Mouse (Mus musculus) kidney, embryonic 15.5 days (tissue): ENCODE results near the gene Stk4. TPM values are rescaled to one million over a fixed set of nuclear protein-coding genes. Genes with fewer than 3 reads are reported as not detected.

ENCODE experiments used
- ATAC-seq: fragments of 200-750 bp; cut with Nextera tagmentation; replicated peaks from 2 replicates; pipeline ENCODE4 v1.8.0; 2017; ENCODE audit warnings: moderate TSS enrichment; ENCODE audit not compliant: low FRiP score
- H3K27ac ChIP-seq: fragments of 300-500 bp; sonication (generic); 2 replicates; pipeline ENCODE4 v1.5.1; 2015; ENCODE audit warnings: mild to moderate bottlenecking, inconsistent platforms
- H3K27me3 ChIP-seq: fragments of 300-500 bp; sonication (generic); 2 replicates; pipeline ENCODE4 v1.6.1; 2015; ENCODE audit warnings: inconsistent platforms
- H3K36me3 ChIP-seq: fragments of 300-500 bp; sonication (generic); 2 replicates; pipeline ENCODE4 v1.6.1; 2015; ENCODE audit warnings: inconsistent platforms
- H3K4me1 ChIP-seq: fragments of 300-500 bp; sonication (generic); 2 replicates; pipeline ENCODE4 v1.6.1; 2015; ENCODE audit warnings: inconsistent platforms
- H3K4me2 ChIP-seq: fragments of 300-500 bp; sonication (generic); 2 replicates; pipeline ENCODE4 v1.6.1; 2015; ENCODE audit warnings: moderate library complexity, mild to moderate bottlenecking, inconsistent platforms
- H3K4me3 ChIP-seq: fragments of 300-500 bp; sonication (generic); replicated peaks from 2 replicates; pipeline ENCODE4 v1.5.1; 2015; ENCODE audit warnings: mild to moderate bottlenecking, inconsistent platforms
- H3K9ac ChIP-seq: fragments of 300-500 bp; sonication (generic); 2 replicates; pipeline ENCODE4 v1.6.1; 2015; ENCODE audit warnings: mild to moderate bottlenecking, inconsistent platforms
- H3K9me3 ChIP-seq: fragments of 300-500 bp; sonication (generic); replicated peaks from 2 replicates; pipeline ENCODE4 v1.6.1; 2016; ENCODE audit warnings: inconsistent platforms
- WGBS: fragments of 180-500 bp; shearing (Covaris S2); methylation state at CpG from one replicate; pipeline ENCODE4 v1.1.7; 2015; ENCODE audit warnings: mixed read lengths; 5-methylcytosine and 5-hydroxymethylcytosine counted together
- polyA plus RNA-seq: library from polyadenylated mRNA; unstranded; fragments of >200 nt; fragmentation: Nextera tagmentation; extraction: Ambion mirVana; gene quantifications from 2 replicates; pipeline ENCODE4 v1.2.1, GENCODE M21; 2015

Stk4 gene
- polyA plus RNA-seq, 1 experiment from 2014 or later: 21.0 TPM

- H3K4me1 ChIP-seq: peaks cover 21% of the 10 kb centered on the region
These were observed 66.3 kb downstream of the Stk4 start for GRCm38 (mm10) chr2:164136393-164136792.

GRCm38 (mm10) chr2:164137754-164138153 lies 67.6 kb downstream of the Stk4 start:
- H3K4me2 ChIP-seq: no peak overlapping the region
- no peaks in the 10 kb centered on the region for H3K9me3 ChIP-seq
- peaks cover 21% of the 10 kb centered on the region for H3K4me1 ChIP-seq
- no peak overlapping the region for H3K4me3 ChIP-seq
- H3K27me3 ChIP-seq: no peaks in the 10 kb centered on the region
- peaks cover 9% of the 10 kb centered on the region; the same call in 1 of the 2 replicates for H3K36me3 ChIP-seq
- no peak for ATAC-seq
- H3K27ac ChIP-seq: no peak overlapping the region
- no peak overlapping the region for H3K9ac ChIP-seq
- WGBS: 47% methylated on average over 6 of the region's 6 CpGs

More at GRCm38 (mm10) chr2:164136393-164136792, 66.3 kb downstream of the Stk4 start:
- no peak for ATAC-seq
- no peaks in the 10 kb centered on the region for H3K9me3 ChIP-seq
- no peak overlapping the region for H3K4me2 ChIP-seq
- no peak overlapping the region for H3K27ac ChIP-seq
- H3K36me3 ChIP-seq: peaks cover 4% of the 10 kb centered on the region
- WGBS: 27% methylated on average over 2 of the region's 2 CpGs
- no peak overlapping the region for H3K4me3 ChIP-seq
- no peak overlapping the region for H3K9ac ChIP-seq
- H3K27me3 ChIP-seq: no peaks in the 10 kb centered on the region

- H3K9me3 ChIP-seq: no peaks in the 10 kb centered on the region
- 77% methylated on average over 10 of the region's 10 CpGs for WGBS
- H3K27me3 ChIP-seq: no peaks in the 10 kb centered on the region
- ATAC-seq: no peak
- H3K36me3 ChIP-seq: peaks cover 10% of the 10 kb centered on the region; the same call in 1 of the 2 replicates
- peaks cover 20% of the 10 kb centered on the region for H3K4me1 ChIP-seq
- H3K9ac ChIP-seq: no peak overlapping the region
- no peak overlapping the region for H3K4me3 ChIP-seq
- H3K27ac ChIP-seq: no peak overlapping the region
- no peak overlapping the region for H3K4me2 ChIP-seq
These were observed 71.9 kb downstream of the Stk4 start for GRCm38 (mm10) chr2:164142021-164142420.

DNA sequence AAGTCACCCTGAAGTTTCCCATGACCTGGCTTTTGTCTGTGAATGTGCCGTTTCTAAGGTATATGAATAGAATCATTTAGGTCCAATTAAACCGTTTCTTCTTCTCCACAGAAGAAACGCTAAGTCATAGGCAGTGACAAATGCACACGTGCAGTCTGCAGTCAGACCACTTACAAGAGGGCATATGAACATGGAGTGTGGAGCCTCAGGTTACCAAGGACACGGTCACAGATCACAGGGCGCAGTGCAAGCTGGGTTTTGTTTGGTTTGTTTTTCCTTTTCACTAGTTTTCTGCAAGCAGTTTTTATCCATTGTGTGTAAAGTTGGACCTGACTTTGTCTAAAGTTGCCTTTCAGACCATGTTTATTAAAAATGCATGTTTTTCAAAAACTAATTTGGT lies 73.9 kb downstream of the Stk4 start:
- no peak overlapping the region for H3K4me2 ChIP-seq

GRCm38 (mm10) chr2:164144541-164144940 lies 74.4 kb downstream of the Stk4 start:
- Histone ChIP-seq H3K27ac (peak overlapping the region; percentile 52), H3K4me1 (0 out of 2 replicates have a peak, but pooled peaks cover 7% of the 10 kb centered on the region), H3K4me3 (no peak overlapping the region), H3K36me3 (peaks cover 10% of the 10 kb centered on the region; the same call in 1 of the 2 replicates), H3K9me3 (no peaks in the 10 kb centered on the region), H3K27me3 (no peaks in the 10 kb centered on the region), H3K4me2 (no peak overlapping the region), H3K9ac (no peak overlapping the region)
- 62% methylated on average over 10 of the region's 10 CpGs for WGBS
- no peak for ATAC-seq

More for the DNA sequence above, 73.9 kb downstream of the Stk4 start:
- H3K4me3 ChIP-seq: no peak overlapping the region
- ATAC-seq: peak; percentile 89
- no peaks in the 10 kb centered on the region for H3K9me3 ChIP-seq
- H3K4me1 ChIP-seq: 0 out of 2 replicates have a peak, but pooled peaks cover 7% of the 10 kb centered on the region
- H3K9ac ChIP-seq: no peak overlapping the region
- peak overlapping the region; percentile 52 for H3K27ac ChIP-seq
- WGBS: 46% methylated on average over 6 of the region's 6 CpGs
- no peaks in the 10 kb centered on the region for H3K27me3 ChIP-seq
- peaks cover 10% of the 10 kb centered on the region; the same call in 1 of the 2 replicates for H3K36me3 ChIP-seq

- ATAC-seq: no peak
- 92% methylated on average over 12 of the region's 12 CpGs for WGBS
- H3K4me1 ChIP-seq: peaks cover 16% of the 10 kb centered on the region
- H3K27me3 ChIP-seq: no peaks in the 10 kb centered on the region
- no peak overlapping the region for H3K9ac ChIP-seq
- peaks cover 10% of the 10 kb centered on the region; the same call in 1 of the 2 replicates for H3K36me3 ChIP-seq
- H3K4me3 ChIP-seq: no peak overlapping the region
- no peak overlapping the region for H3K27ac ChIP-seq
- H3K9me3 ChIP-seq: no peaks in the 10 kb centered on the region
- no peak overlapping the region for H3K4me2 ChIP-seq
These were observed 76.4 kb downstream of the Stk4 start for GRCm38 (mm10) chr2:164146556-164146955.

GRCm38 (mm10) chr2:164150086-164150760 lies 80.1 kb downstream of the Stk4 start:
- no peak overlapping the region for H3K4me2 ChIP-seq
- no peak overlapping the region for H3K9ac ChIP-seq
- H3K4me1 ChIP-seq: peaks cover 9% of the 10 kb centered on the region
- no peak overlapping the region for H3K4me3 ChIP-seq
- ATAC-seq: no peak
- H3K27me3 ChIP-seq: no peaks in the 10 kb centered on the region
- peaks cover 39% of the 10 kb centered on the region for H3K36me3 ChIP-seq
- H3K9me3 ChIP-seq: no peaks in the 10 kb centered on the region
- 31% methylated on average over 14 of the region's 14 CpGs for WGBS
- H3K27ac ChIP-seq: 0 out of 2 replicates have a peak overlapping the region, but pooled peaks have one; percentile 23

DNA sequence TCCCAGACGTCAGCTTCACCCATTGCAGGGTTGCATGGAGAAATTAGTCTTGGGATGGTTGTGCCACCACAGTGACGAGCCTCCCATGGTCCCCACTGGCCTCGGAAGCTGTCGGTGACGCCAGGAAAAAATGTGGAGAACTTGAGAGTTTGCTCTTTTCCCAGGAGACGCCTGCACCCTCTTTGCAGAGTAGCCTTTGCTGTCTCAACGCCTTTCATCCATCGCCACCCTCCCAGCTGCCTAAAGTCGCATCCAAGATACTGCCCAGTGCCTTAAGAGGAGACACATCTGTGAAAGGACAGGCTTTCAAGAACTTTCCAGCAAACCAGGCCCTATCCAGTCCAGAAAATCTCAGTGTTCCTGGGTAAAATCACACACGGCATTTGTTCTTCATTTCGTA lies 82.2 kb downstream of the Stk4 start:
- 91% methylated on average over 11 of the region's 11 CpGs for WGBS
- no peak overlapping the region for H3K4me3 ChIP-seq

GRCm38 (mm10) chr2:164154007-164154406 lies 83.9 kb downstream of the Stk4 start:
- no peak for ATAC-seq
- no peak overlapping the region for H3K27ac ChIP-seq
- H3K9me3 ChIP-seq: no peaks in the 10 kb centered on the region
- peaks cover 9% of the 10 kb centered on the region for H3K4me1 ChIP-seq
- H3K36me3 ChIP-seq: peaks cover 47% of the 10 kb centered on the region
- no peaks in the 10 kb centered on the region for H3K27me3 ChIP-seq
- no peak overlapping the region for H3K4me2 ChIP-seq
- no peak overlapping the region for H3K9ac ChIP-seq
- WGBS: 90% methylated on average over 10 of the region's 10 CpGs
- H3K4me3 ChIP-seq: no peak overlapping the region

More for the DNA sequence above, 82.2 kb downstream of the Stk4 start:
- H3K9me3 ChIP-seq: no peaks in the 10 kb centered on the region
- no peak overlapping the region for H3K9ac ChIP-seq
- H3K4me1 ChIP-seq: peaks cover 9% of the 10 kb centered on the region
- no peak overlapping the region for H3K4me2 ChIP-seq
- H3K27me3 ChIP-seq: no peaks in the 10 kb centered on the region
- no peak overlapping the region for H3K27ac ChIP-seq
- peaks cover 47% of the 10 kb centered on the region for H3K36me3 ChIP-seq
- no peak for ATAC-seq

- no peak for ATAC-seq
- Histone ChIP-seq H3K4me3 (no peak overlapping the region), H3K36me3 (peaks cover 47% of the 10 kb centered on the region), H3K4me2 (no peak overlapping the region), H3K9me3 (no peaks in the 10 kb centered on the region), H3K27me3 (no peaks in the 10 kb centered on the region), H3K27ac (no peak overlapping the region), H3K9ac (no peak overlapping the region), H3K4me1 (no peaks in the 10 kb centered on the region)
- WGBS: 84% methylated on average over 7 of the region's 7 CpGs
These were observed 86.0 kb downstream of the Stk4 start for GRCm38 (mm10) chr2:164156158-164156557.

- WGBS: 84% methylated on average over 2 of the region's 2 CpGs
- Histone ChIP-seq H3K36me3 (peaks cover 20% of the 10 kb centered on the region), H3K9ac (no peak overlapping the region), H3K9me3 (no peaks in the 10 kb centered on the region), H3K27me3 (no peaks in the 10 kb centered on the region), H3K4me2 (no peak overlapping the region), H3K4me1 (no peaks in the 10 kb centered on the region), H3K27ac (no peak overlapping the region), H3K4me3 (no peak overlapping the region)
- ATAC-seq: no peak
These were observed 88.7 kb downstream of the Stk4 start for GRCm38 (mm10) chr2:164158838-164159237.

DNA sequence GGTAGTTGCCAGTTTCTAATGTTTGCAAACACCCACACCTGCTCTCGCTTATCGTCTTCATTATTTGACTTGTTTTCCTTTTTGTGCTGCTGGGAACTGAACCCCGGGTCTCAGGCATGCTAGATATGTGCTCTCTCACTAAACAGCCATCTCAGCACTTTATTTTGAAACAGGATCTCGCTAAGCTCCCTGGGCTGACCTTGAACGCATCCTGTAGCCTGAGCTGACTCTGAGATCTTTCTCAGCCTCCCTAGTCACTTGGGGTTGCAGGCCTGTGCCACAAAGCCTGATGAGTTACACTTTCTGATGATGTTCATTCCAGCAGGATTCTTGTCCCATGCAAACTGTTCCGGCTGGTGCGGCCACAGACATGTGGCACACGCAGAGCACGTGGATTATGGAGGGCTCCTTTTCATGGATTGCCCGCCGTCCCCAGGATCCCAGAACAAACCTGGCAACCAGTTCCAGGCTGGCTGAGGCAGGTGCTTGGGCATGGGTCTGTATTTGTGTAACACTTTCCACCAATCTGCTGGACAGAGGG lies 91.5 kb downstream of the Stk4 start:
- Histone ChIP-seq H3K9ac (no peak overlapping the region), H3K4me1 (no peaks in the 10 kb centered on the region), H3K27ac (no peak overlapping the region), H3K9me3 (no peaks in the 10 kb centered on the region), H3K36me3 (no peaks in the 10 kb centered on the region), H3K4me2 (no peak overlapping the region), H3K4me3 (no peak overlapping the region), H3K27me3 (peaks cover 16% of the 10 kb centered on the region)
- ATAC-seq: no peak
- WGBS: 72% methylated on average over 11 of the region's 11 CpGs
